Mouse (Mus musculus): Measurements from ENCODE around the gene Defb20. TPM values are rescaled to one million over a fixed set of nuclear protein-coding genes. Genes with fewer than 3 reads are reported as not detected.
A peak's percentile ranks its signal among the peaks of the same experiment; 100 is the strongest.

Defb20 gene
- polyA plus RNA-seq, 1 experiment from 2014 or later: not detected

DNA sequence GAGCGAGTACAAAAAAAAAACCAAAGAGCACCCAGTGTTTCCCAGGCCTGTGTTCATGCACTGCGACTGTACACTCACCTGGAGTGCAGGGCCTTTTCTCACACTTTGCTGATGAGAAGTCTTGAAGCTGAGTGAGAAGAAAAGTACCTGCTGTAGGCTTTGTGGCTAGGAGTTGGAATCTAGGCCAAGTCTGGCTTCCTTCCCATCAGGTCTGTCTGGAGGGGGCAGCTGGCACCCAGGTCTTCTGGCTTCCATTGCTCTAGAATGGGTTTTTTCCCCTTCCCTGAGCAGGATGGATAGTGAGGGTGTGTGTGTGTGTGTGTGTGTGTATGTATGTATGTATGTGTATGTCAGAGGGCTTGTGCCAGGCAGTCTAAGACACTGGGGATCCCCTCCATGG is 37.0 kb upstream of the Defb20 start:
- Histone ChIP-seq H3K36me3 (replicated peaks; ENCODE audit: insufficient read depth, low read length) (no peaks in the 10 kb centered on the region), H3K4me2 (ENCODE audit: low read depth, low read length) (no peak overlapping the region), H3K27ac (ENCODE audit: low read depth) (no peak overlapping the region), H3K4me3 (ENCODE audit: low read depth, low read length) (no peak overlapping the region), H3K4me1 (ENCODE audit: insufficient read depth) (peaks cover 4% of the 10 kb centered on the region), H3K27me3 (ENCODE audit: insufficient read depth, low read length) (no peaks in the 10 kb centered on the region), H3K9ac (replicated peaks) (no peak overlapping the region), H3K9me3 (ENCODE audit: low read length) (no peaks in the 10 kb centered on the region)
- no peak for ATAC-seq
- TF ChIP-seq CTCF (IDR thresholded peaks at IDR 0.05; ENCODE audit: low read depth) (no peak), EP300 (IDR thresholded peaks at IDR 0.05; ENCODE audit: low read depth) (no peak)
- DNase-seq: no peak
- WGBS (ENCODE audit: insufficient replicate concordance): 81% methylated on average over 2 of the region's 2 CpGs

DNA sequence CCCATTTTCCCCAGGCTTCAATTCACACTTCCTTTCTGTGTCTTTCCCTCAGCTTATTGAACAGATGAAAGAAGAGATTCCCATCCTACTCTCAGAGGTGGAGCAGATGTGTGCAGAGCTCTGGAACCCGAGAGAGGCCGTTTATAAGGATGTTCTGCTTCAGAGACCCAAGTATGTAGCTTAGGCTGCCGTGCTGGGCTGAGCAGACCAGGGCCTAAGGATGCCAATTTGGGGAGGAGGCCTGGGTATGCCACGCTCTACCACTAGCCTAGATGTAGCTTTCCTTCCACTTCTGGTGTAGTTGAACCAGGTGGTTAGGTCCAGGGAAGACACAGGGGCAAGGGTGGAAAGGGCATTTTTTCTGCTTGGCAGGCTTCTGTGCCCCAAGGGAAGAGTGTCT is 34.5 kb upstream of the Defb20 start:
- Histone ChIP-seq H3K4me2 (ENCODE audit: low read depth, low read length) (no peak overlapping the region), H3K4me3 (ENCODE audit: low read depth, low read length) (no peak overlapping the region), H3K27ac (ENCODE audit: low read depth) (no peak overlapping the region), H3K9ac (replicated peaks) (no peak overlapping the region), H3K9me3 (ENCODE audit: low read length) (no peaks in the 10 kb centered on the region), H3K27me3 (ENCODE audit: insufficient read depth, low read length) (no peaks in the 10 kb centered on the region), H3K4me1 (ENCODE audit: insufficient read depth) (peaks cover 1% of the 10 kb centered on the region), H3K36me3 (replicated peaks; ENCODE audit: insufficient read depth, low read length) (no peaks in the 10 kb centered on the region)
- 82% methylated on average over 4 of the region's 4 CpGs for WGBS (ENCODE audit: insufficient replicate concordance)
- ATAC-seq (no peak), DNase-seq (no peak)
- TF ChIP-seq EP300 (IDR thresholded peaks at IDR 0.05; ENCODE audit: low read depth) (no peak), CTCF (IDR thresholded peaks at IDR 0.05; ENCODE audit: low read depth) (no peak)

DNA sequence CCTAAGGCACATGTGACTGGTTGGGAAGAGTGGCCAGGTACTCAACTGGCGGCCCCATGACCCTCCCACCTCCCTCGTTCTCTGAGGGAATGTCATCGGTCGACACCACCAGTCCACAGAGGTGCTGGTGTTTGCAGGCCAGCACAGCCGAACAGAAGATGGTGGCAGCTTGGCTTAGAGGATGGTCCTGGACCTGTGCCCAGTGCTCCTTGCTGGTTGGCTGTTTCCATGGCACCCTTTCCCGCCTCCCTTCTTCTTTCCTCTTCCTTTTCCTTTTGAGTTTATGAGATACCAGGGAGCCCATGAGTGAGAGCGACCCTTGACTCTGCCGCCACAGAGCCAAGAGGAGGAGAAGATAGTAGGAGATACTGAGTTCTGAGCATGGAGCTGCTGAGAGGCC is 33.6 kb upstream of the Defb20 start:
- no peak for DNase-seq
- Histone ChIP-seq H3K27ac (ENCODE audit: low read depth) (no peak overlapping the region), H3K4me2 (ENCODE audit: low read depth, low read length) (no peak overlapping the region), H3K36me3 (replicated peaks; ENCODE audit: insufficient read depth, low read length) (no peaks in the 10 kb centered on the region), H3K27me3 (ENCODE audit: insufficient read depth, low read length) (no peaks in the 10 kb centered on the region), H3K9me3 (ENCODE audit: low read length) (no peaks in the 10 kb centered on the region), H3K4me3 (ENCODE audit: low read depth, low read length) (no peak overlapping the region), H3K9ac (replicated peaks) (no peak overlapping the region), H3K4me1 (ENCODE audit: insufficient read depth) (no peaks in the 10 kb centered on the region)
- no peak for TF ChIP-seq EP300 (IDR thresholded peaks at IDR 0.05; ENCODE audit: low read depth)
- TF ChIP-seq CTCF (IDR thresholded peaks at IDR 0.05; ENCODE audit: low read depth): no peak
- no peak for ATAC-seq
- 78% methylated on average over 8 of the region's 8 CpGs for WGBS (ENCODE audit: insufficient replicate concordance)

DNA sequence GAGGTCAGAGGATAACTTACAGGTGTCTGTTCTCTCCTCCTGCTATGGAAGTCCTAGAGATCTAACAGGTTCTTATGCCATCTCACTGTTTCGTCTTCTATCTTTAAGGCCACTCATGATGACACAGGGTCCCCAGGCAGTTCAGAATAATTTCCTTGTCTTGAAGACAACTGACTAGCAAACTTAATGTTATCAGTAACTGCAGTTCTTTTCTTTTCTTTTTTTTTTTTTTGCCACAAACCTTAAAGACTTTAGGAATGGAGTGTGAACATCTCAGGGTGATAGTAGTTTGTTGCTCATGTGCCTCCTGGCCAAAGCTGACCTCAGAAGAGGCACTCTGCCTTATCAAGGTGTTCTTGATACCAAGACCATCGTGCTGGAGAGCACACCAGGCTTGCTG is 30.2 kb upstream of the Defb20 start:
- no peak overlapping the region for H3K4me2 ChIP-seq (ENCODE audit: low read depth, low read length)
- no peak for TF ChIP-seq CTCF (IDR thresholded peaks at IDR 0.05; ENCODE audit: low read depth)
- no peak for TF ChIP-seq EP300 (IDR thresholded peaks at IDR 0.05; ENCODE audit: low read depth)
- H3K27me3 ChIP-seq (ENCODE audit: insufficient read depth, low read length): no peaks in the 10 kb centered on the region
- H3K27ac ChIP-seq (ENCODE audit: low read depth): no peak overlapping the region
- no peak overlapping the region for H3K4me3 ChIP-seq (ENCODE audit: low read depth, low read length)
- no peak overlapping the region for H3K9ac ChIP-seq (replicated peaks)
- no peaks in the 10 kb centered on the region for H3K36me3 ChIP-seq (replicated peaks; ENCODE audit: insufficient read depth, low read length)
- H3K4me1 ChIP-seq (ENCODE audit: insufficient read depth): no peaks in the 10 kb centered on the region
- DNase-seq (no peak), ATAC-seq (no peak)
- WGBS (ENCODE audit: insufficient replicate concordance): 25% methylated on average over 2 of the region's 2 CpGs
- H3K9me3 ChIP-seq (ENCODE audit: low read length): no peaks in the 10 kb centered on the region

DNA sequence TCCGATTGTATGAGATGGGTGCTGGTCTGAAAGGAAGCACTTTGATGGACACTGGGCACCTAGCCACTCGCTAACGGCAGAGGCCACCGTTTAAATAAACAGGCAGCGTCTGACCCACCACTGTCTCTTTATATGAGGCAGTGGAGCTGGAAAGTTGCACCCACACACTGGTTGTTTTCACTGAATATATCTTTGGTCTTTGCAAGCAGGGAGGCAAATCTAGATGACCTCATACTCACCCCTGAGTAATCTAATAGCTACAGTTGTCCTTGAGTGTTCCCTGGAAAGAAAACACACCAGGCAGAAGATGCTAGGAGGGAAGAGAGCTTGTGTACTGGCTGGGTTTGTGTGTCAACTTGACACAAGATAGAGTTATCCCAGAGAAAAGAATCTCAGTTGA is 29.4 kb upstream of the Defb20 start:
- 46% methylated on average over 5 of the region's 5 CpGs for WGBS (ENCODE audit: insufficient replicate concordance)
- Histone ChIP-seq H3K36me3 (replicated peaks; ENCODE audit: insufficient read depth, low read length) (no peaks in the 10 kb centered on the region), H3K9me3 (ENCODE audit: low read length) (no peaks in the 10 kb centered on the region), H3K4me3 (ENCODE audit: low read depth, low read length) (no peak overlapping the region), H3K9ac (replicated peaks) (no peak overlapping the region), H3K27ac (ENCODE audit: low read depth) (no peak overlapping the region), H3K27me3 (ENCODE audit: insufficient read depth, low read length) (no peaks in the 10 kb centered on the region), H3K4me2 (ENCODE audit: low read depth, low read length) (no peak overlapping the region), H3K4me1 (ENCODE audit: insufficient read depth) (no peaks in the 10 kb centered on the region)
- no peak for ATAC-seq
- no peak for TF ChIP-seq EP300 (IDR thresholded peaks at IDR 0.05; ENCODE audit: low read depth)
- TF ChIP-seq CTCF (IDR thresholded peaks at IDR 0.05; ENCODE audit: low read depth): no peak
- no peak for DNase-seq

DNA sequence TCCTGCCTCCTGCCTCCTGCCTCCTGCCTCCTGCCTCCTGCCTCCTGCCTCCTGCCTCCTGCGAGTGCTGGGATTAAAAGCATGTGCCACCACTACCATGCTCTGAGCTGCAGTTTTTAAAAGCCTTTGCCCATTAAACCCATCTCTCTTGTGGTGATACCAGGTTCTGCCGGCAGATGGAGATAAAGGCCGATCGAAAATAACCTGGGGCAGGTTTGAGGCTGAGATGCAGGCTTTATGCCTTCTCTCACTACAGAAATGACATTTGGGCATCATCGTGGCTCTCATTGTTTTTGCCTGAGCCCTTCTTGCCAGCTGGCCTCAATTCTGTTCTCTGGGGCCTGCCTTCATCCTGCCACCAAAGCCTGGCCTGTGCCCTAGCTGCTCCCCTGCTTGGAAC is 26.6 kb upstream of the Defb20 start:
- Histone ChIP-seq H3K9me3 (ENCODE audit: low read length) (no peaks in the 10 kb centered on the region), H3K27ac (ENCODE audit: low read depth) (no peak overlapping the region), H3K4me2 (ENCODE audit: low read depth, low read length) (no peak overlapping the region), H3K36me3 (replicated peaks; ENCODE audit: insufficient read depth, low read length) (no peaks in the 10 kb centered on the region), H3K27me3 (ENCODE audit: insufficient read depth, low read length) (no peaks in the 10 kb centered on the region), H3K9ac (replicated peaks) (no peak overlapping the region), H3K4me1 (ENCODE audit: insufficient read depth) (no peaks in the 10 kb centered on the region), H3K4me3 (ENCODE audit: low read depth, low read length) (no peak overlapping the region)
- TF ChIP-seq EP300 (IDR thresholded peaks at IDR 0.05; ENCODE audit: low read depth) (no peak), CTCF (IDR thresholded peaks at IDR 0.05; ENCODE audit: low read depth) (peak; percentile 70)
- peak; percentile 62 for DNase-seq
- ATAC-seq: no peak
- WGBS (ENCODE audit: insufficient replicate concordance): 5% methylated on average over 5 of the region's 5 CpGs
